Mouse (Mus musculus) neutrophil, adult 5-6 weeks (primary cell): ENCODE measurements around the gene Rab6a. TPM values are rescaled to one million over a fixed set of nuclear protein-coding genes. Genes with fewer than 3 reads are reported as not detected.
"Not testable (repeated sequence)": the region's sequence is repeated elsewhere in the genome, so short reads cannot be mapped to it uniquely, and the experiment has no call there.

ENCODE experiments used
- ATAC-seq: fragments of 151-379, 151-347 bp; 2 replicates; pipeline ENCODE4 v1.8.0; 2017; ENCODE audit warnings: mild to moderate bottlenecking, moderate TSS enrichment; ENCODE audit not compliant: insufficient number of reproducible peaks, poor library complexity, low FRiP score, severe bottlenecking; ENCODE audit errors: extremely low read depth
- total RNA-seq: library from RNA; stranded (forward); fragments of 200-1000 nt; gene quantifications from 2 replicates; pipeline ENCODE4 v1.2.3, GENCODE M21; 2017

Gene Rab6a
- 101 and 104 TPM in 2 replicates for total RNA-seq

DNA sequence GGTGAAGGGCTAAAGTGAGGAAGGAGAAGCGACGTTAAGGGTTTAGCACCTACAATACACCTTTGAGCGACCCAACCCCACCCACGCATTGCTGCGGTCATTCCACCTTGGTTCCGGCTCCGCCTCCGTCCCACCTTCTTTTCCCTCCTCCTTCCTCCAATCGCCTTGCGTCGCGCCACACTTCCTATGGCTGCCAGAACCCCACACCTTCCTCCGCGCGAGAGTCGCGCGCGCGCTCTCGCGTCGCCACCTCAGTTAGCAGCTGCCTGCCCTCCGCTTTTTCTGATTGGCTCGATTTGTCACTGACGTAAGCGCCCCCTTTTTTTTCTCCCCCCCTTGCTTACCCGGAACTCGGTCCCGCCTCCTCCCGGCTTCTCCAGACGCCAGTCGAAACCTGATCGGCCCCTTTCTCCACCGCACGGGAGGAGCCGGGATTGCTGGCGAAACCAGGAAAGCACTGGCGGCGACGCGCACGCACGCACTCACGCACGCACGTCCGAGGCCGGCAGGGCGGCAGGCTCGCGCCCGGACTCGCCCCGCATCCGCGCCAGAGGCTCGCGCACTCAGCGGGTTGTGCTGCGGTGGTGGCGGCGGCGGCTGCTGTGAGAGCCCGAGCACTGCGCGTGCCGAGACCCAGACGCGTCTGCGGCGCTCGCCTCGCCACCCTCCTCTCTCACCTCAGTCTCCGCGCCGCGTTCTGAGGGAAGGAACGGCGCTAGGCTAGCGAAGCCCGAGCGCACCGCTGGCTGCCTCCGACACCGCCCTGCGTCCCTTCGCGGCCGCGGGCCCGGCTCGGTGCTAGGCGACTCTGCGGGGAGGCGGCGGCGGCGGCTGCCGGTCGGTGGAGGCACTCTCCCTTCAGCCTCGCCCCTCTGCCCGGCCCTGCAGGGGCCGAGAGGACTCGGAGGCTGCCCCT lies at the start of gene Rab6a:
Gene Rab6a (plus strand): TSS at position 197 of the 916 bp plus-strand sequence.
- ATAC-seq, result peak; percentile 95

DNA sequence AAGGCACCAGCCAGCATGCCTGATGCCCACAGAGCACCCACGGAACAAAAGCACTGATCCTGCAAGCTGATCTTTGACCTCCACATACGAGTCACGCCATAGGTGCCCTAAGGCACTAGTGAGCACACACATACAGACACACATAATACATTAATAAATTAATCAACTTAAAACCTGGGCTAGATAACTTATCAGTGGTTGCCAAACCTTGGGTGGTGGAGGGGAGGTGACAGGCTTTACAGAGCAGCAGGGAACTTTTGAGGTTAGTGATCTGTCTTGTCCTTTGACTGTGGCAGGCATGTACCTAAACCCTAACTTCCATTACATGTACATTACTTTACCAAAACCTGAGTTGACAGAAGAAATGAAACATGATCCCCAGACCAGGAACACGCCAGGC lies 47.9 kb upstream of the Rab6a start:
- ATAC-seq, result no peak

DNA sequence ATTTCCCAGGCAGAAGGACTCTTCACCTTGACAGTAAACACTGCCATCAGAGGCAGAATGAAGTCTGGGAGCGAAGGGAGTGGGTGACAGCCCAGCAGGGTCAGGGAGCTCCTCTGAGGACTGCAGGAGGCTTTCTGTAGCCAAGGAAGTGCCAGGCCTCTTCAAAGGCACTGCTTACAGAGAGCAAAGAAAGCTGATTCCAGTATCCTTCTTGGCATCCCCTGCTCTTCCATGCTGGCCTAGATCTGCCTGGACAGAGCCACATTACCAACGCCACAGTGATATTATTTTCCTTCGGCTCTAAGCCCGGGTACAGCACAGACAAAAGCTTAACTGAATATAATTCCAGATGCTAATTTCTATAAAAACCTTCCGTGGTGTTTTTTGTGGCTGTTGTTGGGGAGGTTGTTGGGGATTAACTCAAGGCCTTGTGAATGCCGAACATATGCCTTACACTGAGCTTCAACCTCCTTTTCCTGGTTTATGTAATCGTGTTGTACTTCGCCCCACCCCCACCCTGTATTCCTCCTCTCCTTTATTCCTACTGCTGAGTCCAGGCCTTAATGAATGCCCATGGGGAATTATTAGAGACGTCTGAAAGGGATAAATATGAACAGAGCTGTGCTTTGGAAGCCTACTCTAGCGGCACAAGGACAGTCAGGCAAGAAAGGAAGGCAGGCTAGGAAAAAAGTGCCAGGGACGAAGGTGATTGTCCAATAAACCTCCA lies 45.2 kb upstream of the Rab6a start:
- ATAC-seq, result no peak

DNA sequence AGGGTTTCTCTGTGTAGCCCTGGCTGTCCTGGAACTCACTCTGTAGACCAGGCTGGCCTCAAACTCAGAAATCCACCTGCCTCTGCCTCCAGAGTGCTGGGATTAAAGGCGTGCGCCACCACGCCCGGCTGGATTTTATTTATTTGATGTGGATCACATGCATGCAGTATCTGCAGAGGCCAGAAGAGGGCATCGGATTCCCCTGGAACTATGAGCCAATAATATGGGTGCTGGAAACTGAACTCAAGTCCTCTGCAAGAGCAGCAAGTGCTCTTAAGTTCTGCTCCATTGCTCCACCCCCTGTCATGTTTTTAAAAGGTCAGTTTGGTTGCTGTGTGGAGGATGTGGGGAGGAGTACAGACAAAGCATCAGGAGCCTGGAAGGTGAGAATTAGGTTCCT lies 40.0 kb upstream of the Rab6a start:
- not testable (repeated sequence) for ATAC-seq

DNA sequence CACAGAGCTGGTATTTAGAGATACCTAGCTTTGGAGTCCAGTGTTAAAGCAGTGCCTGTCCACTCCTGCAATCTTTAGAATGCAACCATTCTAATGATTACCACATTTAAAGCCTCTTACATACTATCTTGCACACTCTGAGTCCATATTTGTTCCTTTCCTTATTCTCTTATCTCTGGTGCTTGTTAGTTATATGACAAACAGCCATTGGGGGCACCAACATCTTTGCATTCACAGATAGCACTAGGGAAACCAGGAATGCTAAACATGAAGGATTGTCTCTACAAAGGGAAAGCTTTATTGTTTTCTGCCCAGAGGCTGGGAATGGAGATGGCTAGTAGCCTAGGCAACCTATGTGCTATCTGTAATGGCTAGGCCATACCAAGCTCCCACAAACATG lies 37.3 kb upstream of the Rab6a start:
- no peak for ATAC-seq

DNA sequence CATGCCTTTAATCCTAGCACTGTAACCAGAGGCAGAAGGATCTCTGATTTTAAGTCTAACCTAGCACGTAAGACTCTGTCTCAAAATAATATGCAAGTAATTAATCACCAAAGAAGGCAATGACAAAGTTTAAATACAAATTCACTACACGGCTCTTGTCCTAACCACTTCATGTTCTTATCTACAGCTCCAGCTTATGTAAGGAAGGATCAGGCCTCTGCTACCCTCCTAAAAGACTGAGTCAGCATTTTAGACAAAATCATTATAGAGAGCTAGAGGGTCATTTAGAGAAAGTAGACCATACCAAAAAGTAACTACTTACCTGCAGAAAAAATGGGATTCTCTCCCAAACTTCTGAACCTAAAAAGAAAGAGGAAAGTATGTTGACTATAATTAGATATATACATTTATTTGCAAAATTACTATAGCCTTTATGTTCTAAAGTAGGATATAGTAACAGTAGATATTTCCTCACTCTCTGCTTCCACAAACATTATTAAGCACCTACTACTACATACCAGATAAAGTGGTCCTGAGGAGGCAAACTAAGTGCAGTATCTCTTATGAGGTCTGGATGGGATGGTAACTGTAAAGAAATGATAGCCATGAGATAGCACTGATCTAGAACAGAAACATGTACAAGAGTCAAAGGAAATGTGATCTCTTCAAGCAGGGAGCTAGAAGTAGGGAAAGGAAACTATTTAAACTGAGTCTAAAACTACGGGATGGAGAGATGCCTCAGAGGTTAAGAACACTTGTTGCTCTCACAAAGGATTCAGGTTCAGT lies 36.1 kb upstream of the Rab6a start:
- no peak for ATAC-seq

DNA sequence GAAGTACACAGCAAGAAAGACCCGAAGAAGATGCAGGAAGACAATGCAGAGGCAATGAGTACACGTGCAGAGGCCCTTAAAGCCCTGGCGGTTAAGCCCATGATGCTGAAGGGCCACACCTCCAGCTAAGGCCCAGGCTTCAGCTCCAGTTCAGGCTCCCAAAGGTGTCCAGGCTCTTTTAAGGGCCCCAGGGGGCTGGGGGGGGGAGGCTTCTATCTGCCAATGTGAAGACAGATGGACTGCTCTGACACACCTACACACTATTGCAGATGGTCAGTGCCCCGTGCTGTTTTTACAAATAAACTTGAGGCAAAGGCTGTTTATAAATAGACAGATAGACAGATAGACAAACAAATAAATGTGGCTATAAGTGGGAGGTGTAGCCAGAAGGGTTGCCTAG lies 35.1 kb upstream of the Rab6a start:
- ATAC-seq, result no peak

DNA sequence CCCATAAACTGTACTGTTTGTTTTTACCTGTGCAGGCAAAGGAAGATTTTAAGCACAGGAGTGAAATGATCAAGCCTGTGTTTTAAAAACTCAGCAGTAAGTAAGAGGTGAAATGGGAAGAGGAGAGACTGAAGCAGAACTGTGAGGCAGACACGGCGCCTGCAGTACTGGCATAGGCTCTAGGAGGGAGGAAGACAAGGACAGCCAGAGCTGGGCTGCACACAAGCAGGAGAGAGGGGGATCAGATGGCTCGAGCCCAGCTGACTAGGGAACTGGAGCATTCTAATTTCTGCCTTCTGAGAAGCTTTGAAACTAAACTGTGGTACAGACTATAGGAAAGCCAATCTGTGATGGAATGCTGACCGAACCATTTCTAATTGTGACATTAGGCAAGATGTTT lies 34.5 kb upstream of the Rab6a start:
- no peak for ATAC-seq

DNA sequence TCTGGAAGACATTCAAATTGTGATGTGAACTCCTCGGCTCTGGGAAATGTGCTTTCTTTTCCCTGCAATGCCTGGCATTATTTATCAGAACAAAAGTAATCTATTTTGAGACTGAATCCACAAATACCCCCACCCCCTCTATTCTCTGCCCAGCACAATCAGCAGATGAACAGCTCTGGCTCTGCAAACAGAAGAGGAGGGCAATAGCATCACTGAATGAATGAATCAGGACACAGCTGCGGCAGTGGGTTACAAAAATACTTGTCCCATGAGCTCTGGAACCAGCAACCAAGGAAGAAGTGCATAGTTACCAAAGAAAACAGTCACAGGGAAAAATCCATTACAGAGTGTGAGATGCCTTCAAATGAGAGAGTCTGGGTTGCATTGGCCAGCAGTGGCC lies 28.4 kb upstream of the Rab6a start:
- no peak for ATAC-seq

DNA sequence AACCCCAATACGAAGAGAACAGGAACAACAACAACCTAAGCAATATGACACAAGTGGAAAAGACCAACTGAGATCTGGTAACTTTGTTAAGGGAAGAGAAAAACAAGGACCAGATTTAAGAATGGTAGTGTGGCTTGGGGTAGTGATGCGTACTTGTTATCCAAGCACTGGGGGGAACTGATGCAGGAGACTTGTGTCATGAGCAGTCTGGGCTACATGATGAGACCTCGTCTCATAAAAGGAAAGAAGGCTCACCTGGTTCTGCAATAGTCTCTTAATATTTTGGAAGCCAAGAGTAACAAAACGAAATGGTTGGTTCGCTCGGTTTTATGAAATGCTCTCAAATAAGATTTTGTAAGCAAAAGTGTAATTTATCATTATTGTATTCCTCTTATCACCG lies 25.0 kb upstream of the Rab6a start:
- no peak for ATAC-seq

DNA sequence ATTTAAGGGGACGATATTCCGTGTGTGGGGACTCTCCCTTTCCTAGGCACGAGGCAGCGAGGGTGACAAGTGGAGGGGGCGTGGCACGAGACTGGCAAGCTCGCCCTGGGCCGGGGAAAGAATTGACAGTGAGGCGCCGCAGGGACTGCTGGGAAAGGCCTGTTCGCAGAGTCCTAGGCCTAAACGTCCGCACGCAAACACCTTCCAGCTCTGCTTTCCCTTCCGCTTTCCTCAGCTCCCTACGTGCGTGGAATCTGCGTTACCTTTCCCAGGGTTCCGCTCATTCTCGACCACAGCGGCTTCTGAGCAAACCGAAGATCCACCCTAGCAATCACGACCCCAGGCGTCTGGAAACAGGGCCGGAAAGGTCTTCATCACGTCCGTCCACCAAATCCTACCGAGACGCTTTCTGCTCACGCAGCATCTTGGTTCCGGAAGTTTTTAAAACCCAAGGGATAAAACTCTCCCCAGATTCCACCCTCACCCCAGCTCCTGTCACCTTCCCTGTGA lies 24.4 kb upstream of the Rab6a start:
- ATAC-seq, result peak; percentile 88

DNA sequence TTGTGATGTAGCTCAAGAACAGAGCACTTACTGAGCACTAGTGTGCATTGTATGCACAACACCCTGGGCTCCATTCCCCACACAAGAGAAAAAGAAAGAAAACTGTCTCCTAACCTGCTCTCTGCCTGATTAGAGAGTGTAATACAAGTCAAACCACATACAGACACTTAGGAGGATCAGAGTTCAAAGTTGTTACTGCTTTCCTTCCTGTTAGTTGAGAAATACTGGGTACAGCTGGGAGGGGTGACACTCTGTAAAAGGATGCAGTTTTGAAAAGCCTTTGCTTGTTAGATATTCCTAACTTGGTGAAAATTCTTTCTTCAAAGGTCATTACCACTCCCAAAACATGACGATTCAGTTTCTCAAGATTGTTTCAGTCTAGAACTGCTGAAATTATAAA lies 17.4 kb upstream of the Rab6a start:
- ATAC-seq, result no peak

DNA sequence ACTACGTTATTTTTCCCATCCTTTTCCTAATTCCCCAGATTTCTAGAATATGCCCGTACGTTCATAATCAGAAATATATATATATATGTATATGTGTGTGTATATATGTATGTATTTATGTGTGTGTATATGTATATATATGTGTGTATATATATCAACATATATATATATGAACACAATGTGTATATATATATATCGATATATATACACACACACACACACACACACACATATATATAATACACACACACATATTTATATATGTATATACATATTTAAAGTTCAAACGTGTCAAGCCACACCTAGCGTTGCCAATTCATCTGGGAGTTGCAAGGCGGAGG lies 16.7 kb upstream of the Rab6a start:
- no peak for ATAC-seq

DNA sequence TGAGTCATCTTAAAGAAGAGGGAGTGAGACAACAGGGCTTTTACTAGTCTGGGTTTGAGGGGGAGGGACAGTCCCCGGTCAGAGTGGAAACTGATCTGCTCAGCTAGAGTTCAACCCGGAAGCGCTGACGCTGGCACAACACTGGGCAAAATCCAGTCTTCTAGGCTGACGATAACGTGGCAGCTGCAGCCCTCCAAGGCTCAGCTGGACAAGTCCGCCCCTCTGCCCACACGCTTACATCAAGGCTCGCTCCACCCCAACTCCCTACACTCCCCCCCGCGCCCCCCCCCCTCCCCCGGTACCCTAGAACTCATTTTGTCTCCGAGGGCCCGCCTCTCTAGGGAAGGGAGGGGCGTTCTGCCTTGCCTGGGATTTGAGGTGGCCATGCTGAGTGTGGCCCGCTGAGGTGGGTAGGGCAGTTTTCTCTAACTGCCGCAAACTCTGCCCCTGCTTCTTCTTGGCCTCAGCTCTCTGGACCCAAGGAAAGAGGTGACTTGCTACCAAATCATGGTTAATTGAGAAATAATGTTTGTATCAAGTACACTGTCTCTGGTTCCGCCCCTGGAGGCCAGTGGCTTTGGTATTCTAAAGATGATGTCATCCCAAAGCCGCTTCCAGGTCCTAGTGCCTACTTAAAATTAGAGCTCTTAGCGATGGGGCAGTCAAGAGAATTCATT lies 16.2 kb upstream of the Rab6a start:
- ATAC-seq, result peak; percentile 90

DNA sequence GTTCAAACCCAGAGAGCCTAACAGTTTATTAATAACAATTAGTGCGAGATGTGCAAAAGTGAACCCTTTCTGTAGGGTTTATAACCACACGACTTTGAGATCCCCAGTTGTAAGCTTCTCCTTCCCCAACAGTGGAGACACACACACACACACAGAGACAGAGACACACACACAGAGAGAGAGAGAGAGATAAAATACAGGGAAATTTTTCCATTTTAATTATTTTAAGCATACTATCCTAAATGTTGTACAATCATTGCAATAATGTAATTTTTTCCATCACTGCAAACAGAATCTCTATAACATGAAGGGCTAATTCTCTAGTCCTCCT lies 15.7 kb upstream of the Rab6a start:
- ATAC-seq, result no peak

DNA sequence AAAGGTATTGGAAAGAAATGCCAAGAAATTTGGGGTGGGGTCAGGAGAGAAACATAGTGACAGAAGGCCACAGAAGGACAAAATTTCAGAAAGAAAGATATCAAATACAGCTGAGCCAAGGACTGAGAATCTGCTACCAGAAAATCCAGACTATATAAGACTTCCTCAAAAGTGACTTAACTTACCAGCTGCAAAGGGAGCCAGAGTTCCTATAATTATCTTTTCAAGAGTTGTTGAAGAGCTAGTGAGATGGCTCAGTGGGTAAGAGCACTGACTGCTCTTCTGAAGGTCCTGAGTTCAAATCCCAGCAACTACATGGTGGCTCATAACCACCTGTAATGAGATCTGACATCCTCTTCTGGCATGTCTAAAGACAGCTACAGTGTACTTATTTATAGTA lies 13.9 kb upstream of the Rab6a start:
- no peak for ATAC-seq

DNA sequence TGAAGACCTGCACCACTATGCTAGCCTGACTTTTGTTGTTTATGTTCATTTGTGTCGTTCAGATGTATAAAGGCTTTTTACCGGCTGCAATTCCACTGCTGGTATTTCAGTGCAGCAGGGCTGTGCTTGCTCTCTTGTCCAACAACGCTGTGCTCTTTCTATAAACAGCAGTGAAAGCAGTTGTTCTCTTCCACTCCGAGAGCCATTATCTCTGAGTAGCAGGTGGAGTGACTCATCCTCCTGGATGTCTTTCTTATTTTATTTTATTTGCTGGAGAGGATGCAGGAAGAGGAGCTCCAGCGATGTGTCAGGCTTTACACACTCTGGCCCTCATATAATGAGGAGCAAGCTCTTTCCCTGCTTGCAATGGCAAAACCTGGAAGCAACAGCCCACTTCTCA lies 7.0 kb upstream of the Rab6a start:
- ATAC-seq, result no peak

DNA sequence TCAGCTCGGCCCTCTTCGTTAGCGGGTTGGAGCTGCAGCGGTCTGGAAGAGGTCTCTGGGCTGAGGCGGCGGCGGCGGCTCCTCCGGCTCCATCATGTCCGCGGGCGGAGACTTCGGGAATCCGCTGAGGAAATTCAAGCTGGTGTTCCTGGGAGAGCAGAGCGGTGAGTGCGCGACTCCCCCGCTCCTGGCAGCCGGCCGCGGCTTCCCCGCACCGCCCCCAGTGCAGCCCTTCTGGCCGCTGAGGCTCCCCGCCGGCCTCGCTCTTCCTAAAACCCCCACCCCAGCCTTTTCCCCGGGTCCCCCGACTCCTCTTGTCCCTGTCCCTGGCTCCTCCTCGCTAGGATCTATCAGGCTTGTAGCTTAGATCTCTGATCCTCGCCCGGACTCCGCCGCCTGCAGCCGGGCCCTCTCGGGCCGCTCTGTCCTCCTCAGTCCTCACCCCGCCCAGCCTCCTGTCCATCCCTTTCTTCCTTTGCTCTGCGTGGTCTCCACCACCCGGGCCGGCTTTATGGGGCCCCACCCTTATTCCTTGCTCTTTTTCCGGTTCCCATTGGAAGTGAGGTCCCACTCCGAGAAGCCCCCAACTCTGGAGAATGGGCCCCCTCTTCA lies 1.0 kb downstream of the Rab6a start, which contains the start of gene Mrpl48:
Gene Mrpl48 (minus strand): TSS at position 172 of the 612 bp plus-strand sequence.
- no peak for ATAC-seq

DNA sequence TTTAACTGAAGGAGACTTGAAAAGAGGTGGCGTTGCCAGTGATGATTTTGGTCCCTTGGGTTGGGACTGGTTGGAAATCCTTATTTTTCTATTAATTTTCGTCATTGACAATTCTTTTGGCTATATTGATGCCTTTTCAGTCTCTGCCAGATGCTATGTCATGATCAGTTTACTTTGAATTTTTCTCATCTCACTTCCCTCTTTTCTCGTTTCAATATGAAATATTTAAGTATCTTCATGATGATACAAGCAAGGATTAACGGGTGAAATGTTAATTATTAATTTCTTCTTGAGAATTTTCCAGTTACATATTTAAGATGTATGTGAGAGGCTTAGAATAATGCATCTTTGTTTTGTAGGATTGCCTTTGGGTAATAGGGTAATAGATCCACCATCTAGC lies 1.7 kb downstream of the Rab6a start:
- ATAC-seq, result no peak
